Mouse (Mus musculus) CH12.LX (cell line): ENCODE results near the gene Hmmr. TPM values are rescaled to one million over a fixed set of nuclear protein-coding genes. Genes with fewer than 3 reads are reported as not detected.

Experiments used
- DNase-seq: peaks from one replicate; pipeline ENCODE4 v3.0.0-alpha.2; 2013; ENCODE audit errors: extremely low read depth
- H3K27ac ChIP-seq: 2 replicates; pipeline ENCODE4 v1.5.1; 2012; ENCODE audit warnings: low read depth, mild to moderate bottlenecking, control low read depth, moderate library complexity; ENCODE audit not compliant: insufficient read depth
- H3K27me3 ChIP-seq: replicated peaks from 2 replicates; pipeline ENCODE3; 2012; ENCODE audit warnings: inconsistent platforms
- H3K36me3 ChIP-seq, 2 experiments: replicated peaks in 1 of 2; 2 replicates each; pipeline versions ENCODE3 to v1.6.1; 2012; ENCODE audit warnings: inconsistent platforms in 1 of 2, low read length in 1 of 2, mild to moderate bottlenecking in 1 of 2, mixed read lengths in 1 of 2, moderate library complexity in 1 of 2; ENCODE audit not compliant: control insufficient read depth in 1 of 2, insufficient read depth in 1 of 2
- H3K4me1 ChIP-seq, 2 experiments: 2 replicates each; pipeline ENCODE4 v1.6.1; 2012; ENCODE audit warnings: inconsistent platforms in 1 of 2, moderate library complexity in 1 of 2; ENCODE audit not compliant: insufficient read depth in 2 of 2, control insufficient read depth in 1 of 2
- H3K4me2 ChIP-seq: 2 replicates; pipeline ENCODE4 v1.6.1; 2012; ENCODE audit warnings: low read depth, mild to moderate bottlenecking, control low read depth; ENCODE audit not compliant: poor library complexity, insufficient read depth, severe bottlenecking
- H3K4me3 ChIP-seq, 3 experiments: fragments of 150-350 bp in 1 of 3; sonication (generic) in 1 of 3; replicated peaks in 1 of 3; 2 replicates each; pipeline versions ENCODE3 to v1.5.1; 2011 to 2012; ENCODE audit warnings: low read depth in 2 of 3, low read length in 2 of 3, mild to moderate bottlenecking in 2 of 3, moderate library complexity in 2 of 3, control low read depth in 1 of 3, improper control_type of control experiment in 1 of 3, inconsistent platforms in 1 of 3, mixed read lengths in 1 of 3; ENCODE audit not compliant: poor library complexity in 1 of 3
- H3K79me2 ChIP-seq: replicated peaks from 2 replicates; pipeline ENCODE4 v1.6.1; 2012; ENCODE audit warnings: mild to moderate bottlenecking, moderate library complexity; ENCODE audit not compliant: control insufficient read depth, poor library complexity, insufficient read depth, severe bottlenecking; ENCODE audit errors: extremely low read depth
- H3K9ac ChIP-seq: 2 replicates; pipeline ENCODE4 v1.6.1; 2012; ENCODE audit warnings: low read depth, mild to moderate bottlenecking, control low read depth, moderate library complexity; ENCODE audit not compliant: insufficient read depth
- H3K9me3 ChIP-seq: replicated peaks from 2 replicates; pipeline ENCODE3; 2012; ENCODE audit warnings: low read length, inconsistent platforms, mixed read lengths
- BHLHE40 ChIP-seq: IDR thresholded peaks from 2 replicates; pipeline ENCODE4 v1.6.1; 2011; ENCODE audit warnings: mild to moderate bottlenecking, low read depth, low read length, improper control_type of control experiment
- CHD2 ChIP-seq: IDR thresholded peaks from 2 replicates; pipeline ENCODE4 v1.6.1; 2011; ENCODE audit warnings: low read length, improper control_type of control experiment
- EP300 ChIP-seq: IDR thresholded peaks from 2 replicates; pipeline ENCODE4 v1.6.1; 2011; ENCODE audit warnings: low read length, improper control_type of control experiment
- ETS1 ChIP-seq: conservative IDR thresholded peaks from 2 replicates; pipeline ENCODE4 v1.6.1; 2012; ENCODE audit warnings: low read depth, mild to moderate bottlenecking, inconsistent platforms, low read length, improper control_type of control experiment, moderate library complexity
- GABPA ChIP-seq: IDR thresholded peaks from 2 replicates; pipeline ENCODE4 v1.6.1; 2012; ENCODE audit warnings: low read depth, low read length, improper control_type of control experiment, inconsistent platforms; ENCODE audit not compliant: insufficient replicate concordance
- IRF4 ChIP-seq: IDR thresholded peaks from 2 replicates; pipeline ENCODE4 v1.6.1; 2014; ENCODE audit warnings: low read depth, mild to moderate bottlenecking, inconsistent platforms, low read length, improper control_type of control experiment
- JUN ChIP-seq: IDR thresholded peaks from 2 replicates; pipeline ENCODE4 v1.6.1; 2011; ENCODE audit warnings: low read depth, mild to moderate bottlenecking, low read length, improper control_type of control experiment, moderate library complexity; ENCODE audit not compliant: insufficient read depth
- JUND ChIP-seq: conservative IDR thresholded peaks from 2 replicates; pipeline ENCODE4 v1.6.1; 2011; ENCODE audit warnings: low read depth, low read length, improper control_type of control experiment
- MAFK ChIP-seq: IDR thresholded peaks from 2 replicates; pipeline ENCODE4 v1.6.1; 2011; ENCODE audit warnings: low read length, improper control_type of control experiment; ENCODE audit not compliant: insufficient replicate concordance
- MAX ChIP-seq: IDR thresholded peaks from 2 replicates; pipeline ENCODE4 v1.6.1; 2011; ENCODE audit warnings: low read length, improper control_type of control experiment
- MAZ ChIP-seq: IDR thresholded peaks from 2 replicates; pipeline ENCODE4 v1.6.1; 2012; ENCODE audit warnings: low read depth, mild to moderate bottlenecking, inconsistent platforms, low read length, improper control_type of control experiment, moderate library complexity
- MEF2A ChIP-seq: IDR thresholded peaks from 2 replicates; pipeline ENCODE4 v1.6.1; 2014; ENCODE audit warnings: low read depth, mild to moderate bottlenecking, inconsistent platforms, low read length, improper control_type of control experiment, borderline replicate concordance
- NELFE ChIP-seq: IDR thresholded peaks from 2 replicates; pipeline ENCODE4 v1.6.1; 2011; ENCODE audit warnings: low read depth, low read length, improper control_type of control experiment
- NRF1 ChIP-seq: IDR thresholded peaks from 2 replicates; pipeline ENCODE4 v1.6.1; 2014; ENCODE audit warnings: low read depth, mild to moderate bottlenecking, inconsistent platforms, low read length, improper control_type of control experiment, moderate library complexity
- PAX5 ChIP-seq: IDR thresholded peaks from 2 replicates; pipeline ENCODE4 v1.6.1; 2012; ENCODE audit warnings: low read length, inconsistent platforms, mixed read lengths
- RCOR1 ChIP-seq: conservative IDR thresholded peaks from 2 replicates; pipeline ENCODE4 v1.6.1; 2012; ENCODE audit warnings: low read depth, mild to moderate bottlenecking, inconsistent platforms, low read length, improper control_type of control experiment
- SIN3A ChIP-seq: IDR thresholded peaks from 2 replicates; pipeline ENCODE4 v1.6.1; 2012; ENCODE audit warnings: low read length, improper control_type of control experiment, inconsistent platforms
- TCF12 ChIP-seq: IDR thresholded peaks from 2 replicates; pipeline ENCODE4 v1.6.1; 2014; ENCODE audit warnings: low read depth, mild to moderate bottlenecking, inconsistent platforms, low read length, improper control_type of control experiment
- UBTF ChIP-seq: IDR thresholded peaks from 2 replicates; pipeline ENCODE4 v1.6.1; 2012; ENCODE audit warnings: low read depth, mild to moderate bottlenecking, inconsistent platforms, low read length, improper control_type of control experiment, moderate library complexity
- USF2 ChIP-seq: conservative IDR thresholded peaks from 2 replicates; pipeline ENCODE4 v1.6.1; 2011; ENCODE audit warnings: low read depth, low read length, improper control_type of control experiment
- ZKSCAN1 ChIP-seq: IDR thresholded peaks from 2 replicates; pipeline ENCODE4 v1.6.1; 2012; ENCODE audit warnings: low read depth, inconsistent platforms, low read length, improper control_type of control experiment, borderline replicate concordance
- ZNF384 ChIP-seq: IDR thresholded peaks from 2 replicates; pipeline ENCODE4 v1.6.1; 2012; ENCODE audit warnings: low read depth, low read length, improper control_type of control experiment, inconsistent platforms
- dilution Hi-C: fragments of 300-500 bp; cut with MboI; formaldehyde crosslinking; loops from 2 replicates; pipeline ENCODE4 v1.14.3; 2020; ENCODE audit warnings: low sequenced_read_pairs; ENCODE audit not compliant: extremely low pct_unique_long_range_greater_than_20kb, extremely low pct_ligation_motif_present
- in situ Hi-C: fragments of 300-500 bp; cut with MboI; formaldehyde crosslinking; loops from 3 replicates; pipeline ENCODE4 v1.14.3; 2019; ENCODE audit warnings: low sequenced_read_pairs, low pct_ligation_motif_present, low pct_unique_long_range_greater_than_20kb, mixed read lengths
- polyA plus RNA-seq: library from polyadenylated mRNA; unstranded; fragments of >175 nt; gene quantifications from 2 replicates; pipeline ENCODE4 v1.2.1, GENCODE M21; 2012; ENCODE audit warnings: low read depth; ENCODE audit not compliant: insufficient read length
- total RNA-seq, 2 experiments: library from RNA; depleted of rRNA; stranded (reverse); fragments of 300-350 nt in 1 of 2; fragments of >200 nt in 1 of 2; gene quantifications; 2 replicates each; pipeline ENCODE4 v1.2.3; 2012 to 2014

The Hmmr gene
- total and polyA plus RNA-seq, 3 experiments: 64.2 to 109 (median 64.3) TPM

DNA sequence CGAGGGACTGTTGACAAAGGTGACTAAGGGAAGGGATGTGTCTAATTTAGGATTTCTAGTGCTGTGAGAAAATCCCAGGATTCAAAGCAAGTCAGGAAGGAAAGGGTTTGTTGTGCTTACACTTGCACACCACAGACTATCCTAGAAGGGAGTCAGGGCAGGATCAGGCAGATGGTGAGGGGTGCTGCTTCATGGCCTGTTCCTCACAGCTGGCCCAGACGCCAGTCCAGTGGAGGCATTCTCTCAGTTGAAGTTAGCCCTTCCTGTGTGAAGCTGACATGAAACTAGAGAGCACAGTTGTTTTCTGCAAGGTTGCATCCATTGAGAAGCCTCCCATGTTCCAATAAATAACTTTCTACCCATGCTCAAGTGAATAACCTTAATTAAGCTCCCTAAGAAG, 14.5 kb upstream of the Hmmr start:
- H3K4me3 ChIP-seq: no peak overlapping the region
- no peak for TF ChIP-seq UBTF
- TF ChIP-seq CHD2: no peak
- TF ChIP-seq ZNF384: no peak
- no peak for TF ChIP-seq NELFE
- no peak for TF ChIP-seq BHLHE40
- no peak for TF ChIP-seq PAX5
- no peak overlapping the region for H3K9ac ChIP-seq
- no peak overlapping the region for H3K4me2 ChIP-seq
- in situ Hi-C loops: no loop called here
- H3K79me2 ChIP-seq: peaks cover 9% of the 10 kb centered on the region
- H3K27ac ChIP-seq: no peak overlapping the region
- no peak for DNase-seq
- H3K27me3 ChIP-seq: no peaks in the 10 kb centered on the region
- no peaks in the 10 kb centered on the region for H3K9me3 ChIP-seq
- dilution Hi-C loops: no loop called here
- H3K36me3 ChIP-seq: peaks cover 21 to 66% of the 10 kb centered on the region in 2 experiments
- peaks cover 4 to 18% of the 10 kb centered on the region in 2 experiments; a peak in 3 of 4 replicates for H3K4me1 ChIP-seq

DNA sequence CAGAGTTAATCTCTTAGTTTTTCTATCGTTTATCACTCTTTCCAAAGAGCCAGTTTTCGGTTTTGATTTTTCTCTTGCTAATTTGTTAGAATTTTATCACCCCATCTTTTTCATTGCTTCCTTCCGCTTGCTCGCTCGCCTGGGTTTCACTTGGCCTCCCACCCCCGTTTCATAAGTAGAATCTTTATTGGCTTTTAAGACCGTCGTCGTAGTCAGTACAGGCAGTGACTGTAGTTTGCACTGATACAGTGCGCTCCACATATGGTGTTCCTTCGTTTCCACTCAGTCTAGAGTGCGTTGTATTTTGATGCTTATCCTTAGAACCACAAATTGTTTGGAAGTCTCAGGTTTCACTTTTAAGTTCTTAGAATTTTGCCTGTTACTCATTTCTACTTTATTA, 13.1 kb upstream of the Hmmr start:
- Histone ChIP-seq H3K27ac (no peak overlapping the region), H3K4me2 (no peak overlapping the region), H3K9me3 (no peaks in the 10 kb centered on the region), H3K9ac (no peak overlapping the region), H3K4me1 (peaks cover 3 to 13% of the 10 kb centered on the region in 2 experiments; a peak in 3 of 4 replicates), H3K4me3 (no peak overlapping the region), H3K79me2 (no peaks in the 10 kb centered on the region; the same call in 1 of the 2 replicates), H3K27me3 (no peaks in the 10 kb centered on the region), H3K36me3 (peaks cover 20 to 62% of the 10 kb centered on the region in 2 experiments)
- DNase-seq: no peak
- in situ Hi-C loops (no loop called here), dilution Hi-C loops (no loop called here)
- no peak for TF ChIP-seq ETS1
- no peak for TF ChIP-seq NRF1
- TF ChIP-seq NELFE: no peak
- TF ChIP-seq MAFK: no peak
- no peak for TF ChIP-seq ZKSCAN1
- TF ChIP-seq MAZ: no peak
- no peak for TF ChIP-seq USF2
- TF ChIP-seq TCF12: no peak
- no peak for TF ChIP-seq IRF4
- TF ChIP-seq GABPA: no peak
- TF ChIP-seq ZNF384: no peak
- no peak for TF ChIP-seq JUND
- TF ChIP-seq RCOR1: no peak
- no peak for TF ChIP-seq EP300
- no peak for TF ChIP-seq JUN
- no peak for TF ChIP-seq MAX
- no peak for TF ChIP-seq BHLHE40
- no peak for TF ChIP-seq MEF2A
- no peak for TF ChIP-seq SIN3A
